Mouse (Mus musculus) lung, embryonic 16.5 days (tissue): ENCODE measurements around the gene Rbms3. TPM values are rescaled to one million over a fixed set of nuclear protein-coding genes. Genes with fewer than 3 reads are reported as not detected.

Experiments
- ATAC-seq: fragments of 200-750 bp; cut with Nextera tagmentation; 2 replicates; pipeline ENCODE4 v1.8.0; 2017; ENCODE audit warnings: low read depth, mild to moderate bottlenecking, moderate library complexity
- H3K27ac ChIP-seq: fragments of 300-500 bp; sonication (generic); 2 replicates; pipeline ENCODE4 v1.5.1; 2014; ENCODE audit warnings: mild to moderate bottlenecking, control low read depth, low read length
- H3K27me3 ChIP-seq: fragments of 300-500 bp; sonication (generic); 2 replicates; pipeline ENCODE4 v1.6.1; 2014; ENCODE audit warnings: low read depth, low read length, mixed read lengths; ENCODE audit not compliant: control insufficient read depth, insufficient read depth
- H3K36me3 ChIP-seq: fragments of 300-500 bp; sonication (generic); 2 replicates; pipeline ENCODE4 v1.6.1; 2014; ENCODE audit warnings: low read length; ENCODE audit not compliant: control insufficient read depth, insufficient read depth
- H3K4me1 ChIP-seq: fragments of 300-500 bp; sonication (generic); replicated peaks from 2 replicates; pipeline ENCODE4 v1.6.1; 2014; ENCODE audit warnings: low read length, mixed read lengths; ENCODE audit not compliant: control insufficient read depth, insufficient read depth
- H3K4me2 ChIP-seq: fragments of 300-500 bp; sonication (generic); 2 replicates; pipeline ENCODE4 v1.6.1; 2014; ENCODE audit warnings: low read depth, low read length, control low read depth
- H3K4me3 ChIP-seq: fragments of 300-500 bp; sonication (generic); 2 replicates; pipeline ENCODE4 v1.5.1; 2014; ENCODE audit warnings: mild to moderate bottlenecking, low read length, control low read depth
- H3K9ac ChIP-seq: fragments of 300-500 bp; sonication (generic); 2 replicates; pipeline ENCODE4 v1.6.1; 2014; ENCODE audit warnings: low read length, control low read depth
- H3K9me3 ChIP-seq: fragments of 300-500 bp; sonication (generic); 2 replicates; pipeline ENCODE4 v1.6.1; 2016; ENCODE audit warnings: low read length; ENCODE audit not compliant: control insufficient read depth
- WGBS: fragments of 180-500 bp; shearing (Covaris S2); extraction: QIAGEN DNeasy Blood & Tissue Kit; methylation state at CpG from one replicate; pipeline ENCODE4 v1.1.7; 2014; 5-methylcytosine and 5-hydroxymethylcytosine counted together
- polyA plus RNA-seq: library from polyadenylated mRNA; unstranded; fragments of >200 nt; fragmentation: Nextera tagmentation; extraction: Ambion mirVana; gene quantifications from 2 replicates; pipeline ENCODE4 v1.2.1, GENCODE M21; 2015

Gene Rbms3
- polyA plus RNA-seq, 1 experiment from 2014 or later: 104 TPM

DNA sequence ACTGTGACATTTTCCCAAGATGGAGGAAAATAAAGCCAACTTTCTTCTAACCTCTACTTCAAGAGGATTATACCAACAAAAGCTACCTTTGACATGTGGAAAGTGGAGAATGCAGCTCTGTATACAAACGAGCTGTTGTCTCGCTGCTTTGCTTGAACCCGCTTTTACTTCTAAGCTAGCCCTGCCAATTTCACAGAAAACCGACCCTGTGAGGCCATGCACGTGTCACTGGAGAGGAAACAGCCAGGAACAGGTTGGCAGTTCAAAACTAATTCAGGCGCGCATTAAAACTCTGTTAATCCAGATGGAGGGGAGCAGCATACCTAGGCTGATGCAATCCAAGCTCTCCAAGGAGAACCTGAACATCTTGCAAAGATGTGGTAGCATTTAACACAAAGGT lies 796.0 kb downstream of the Rbms3 start:
- H3K4me1 ChIP-seq: peaks cover 2% of the 10 kb centered on the region; the same call in 1 of the 2 replicates
- no peaks in the 10 kb centered on the region for H3K36me3 ChIP-seq
- no peak overlapping the region for H3K27ac ChIP-seq
- H3K9ac ChIP-seq: no peak overlapping the region
- no peak for ATAC-seq
- WGBS: 71% methylated on average over 7 of the region's 7 CpGs
- no peaks in the 10 kb centered on the region for H3K9me3 ChIP-seq
- no peak overlapping the region for H3K4me2 ChIP-seq
- no peaks in the 10 kb centered on the region for H3K27me3 ChIP-seq
- no peak overlapping the region for H3K4me3 ChIP-seq

DNA sequence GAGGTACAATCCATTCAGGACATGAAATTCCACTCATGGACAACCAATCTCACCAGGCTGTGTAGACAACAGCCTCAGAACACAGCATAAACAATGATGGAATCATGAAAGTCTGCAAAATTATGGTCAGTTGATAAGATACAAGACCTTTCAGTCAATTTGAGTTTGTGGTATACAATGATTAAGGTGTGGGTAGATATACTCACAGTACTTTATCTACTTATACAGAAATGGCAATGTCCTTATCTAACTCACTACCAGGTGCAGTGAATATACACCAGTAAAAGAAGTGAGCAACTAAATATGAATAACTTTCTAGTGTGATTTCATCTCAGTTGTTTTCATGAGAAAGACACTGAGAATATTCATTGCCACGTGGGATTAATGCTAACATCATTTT lies 796.9 kb downstream of the Rbms3 start:
- H3K4me1 ChIP-seq: peaks cover 2% of the 10 kb centered on the region; the same call in 1 of the 2 replicates
- ATAC-seq: no peak
- no peak overlapping the region for H3K9ac ChIP-seq
- no peaks in the 10 kb centered on the region for H3K27me3 ChIP-seq
- H3K4me2 ChIP-seq: no peak overlapping the region
- H3K36me3 ChIP-seq: no peaks in the 10 kb centered on the region
- H3K27ac ChIP-seq: no peak overlapping the region
- 67% methylated on average over 1 of the region's 1 CpGs for WGBS
- no peak overlapping the region for H3K4me3 ChIP-seq
- H3K9me3 ChIP-seq: no peaks in the 10 kb centered on the region

DNA sequence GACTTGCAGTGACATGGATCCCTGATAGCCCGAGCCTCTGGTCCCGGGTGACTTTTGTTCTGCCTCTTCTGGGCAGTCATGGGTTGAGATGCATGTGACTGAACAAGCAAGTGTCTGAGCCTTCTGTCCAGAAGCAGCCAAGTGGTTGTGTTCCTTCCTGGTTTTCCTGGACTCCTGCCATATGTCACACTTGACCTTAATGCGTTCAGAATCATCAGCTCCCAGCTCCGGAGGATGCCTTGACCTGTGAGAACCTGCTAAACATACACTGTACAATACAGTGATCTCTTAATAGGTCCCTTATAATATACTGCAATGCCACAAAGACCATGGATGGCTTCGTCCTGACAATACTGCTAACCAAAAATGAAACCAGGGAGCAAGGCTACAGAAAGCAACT lies 798.3 kb downstream of the Rbms3 start:
- H3K9me3 ChIP-seq: no peaks in the 10 kb centered on the region
- no peaks in the 10 kb centered on the region for H3K27me3 ChIP-seq
- peak; percentile 28; the same call in 1 of the 2 replicates for ATAC-seq
- H3K4me2 ChIP-seq: no peak overlapping the region
- H3K9ac ChIP-seq: no peak overlapping the region
- WGBS: 60% methylated on average over 5 of the region's 5 CpGs
- H3K27ac ChIP-seq: no peak overlapping the region
- peaks cover 2% of the 10 kb centered on the region; the same call in 1 of the 2 replicates for H3K4me1 ChIP-seq
- H3K4me3 ChIP-seq: no peak overlapping the region
- no peaks in the 10 kb centered on the region for H3K36me3 ChIP-seq

DNA sequence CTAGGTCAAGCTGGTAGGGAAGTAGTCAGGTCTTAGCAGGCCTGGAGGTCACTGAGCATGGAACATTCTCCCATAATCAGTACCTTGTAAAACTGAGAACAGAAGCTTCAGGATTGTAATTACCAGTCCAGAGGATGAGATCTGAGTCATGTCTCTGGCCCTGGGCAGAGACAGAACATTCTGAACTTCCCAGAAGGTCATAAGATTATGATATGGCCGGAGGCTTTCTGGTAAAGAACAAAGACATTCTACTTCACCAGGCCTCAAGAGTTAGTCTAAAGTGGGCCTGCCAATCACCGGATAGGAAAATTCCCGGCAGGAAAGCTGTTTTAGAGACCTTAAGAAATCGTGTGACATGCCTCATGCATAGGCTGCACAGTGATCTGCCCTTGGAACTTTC lies 799.8 kb downstream of the Rbms3 start:
- H3K27ac ChIP-seq: no peak overlapping the region
- no peaks in the 10 kb centered on the region for H3K27me3 ChIP-seq
- no peak overlapping the region for H3K9ac ChIP-seq
- 76% methylated on average over 4 of the region's 4 CpGs for WGBS
- H3K4me3 ChIP-seq: no peak overlapping the region
- H3K4me2 ChIP-seq: no peak overlapping the region
- no peak for ATAC-seq
- no peaks in the 10 kb centered on the region for H3K9me3 ChIP-seq
- H3K36me3 ChIP-seq: no peaks in the 10 kb centered on the region
- peaks cover 2% of the 10 kb centered on the region; the same call in 1 of the 2 replicates for H3K4me1 ChIP-seq

DNA sequence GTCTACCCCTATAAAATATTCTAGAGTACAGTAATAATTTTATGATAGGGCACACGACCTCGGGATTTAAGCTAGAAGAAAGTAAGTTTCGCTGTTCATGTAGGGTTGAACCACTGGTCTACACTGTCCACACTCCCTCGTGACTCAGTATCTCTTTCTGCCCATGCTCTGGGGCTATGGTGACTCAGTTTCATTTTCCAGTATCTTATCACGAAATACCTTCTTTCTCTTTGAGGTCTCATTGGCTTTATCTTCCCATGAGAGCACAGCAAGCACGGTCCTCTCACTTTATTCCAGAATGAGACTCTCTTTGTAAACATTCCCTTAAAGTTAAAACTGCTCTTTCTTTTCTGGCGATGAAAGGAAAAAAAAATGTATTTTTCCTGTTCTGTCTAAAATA lies 808.1 kb downstream of the Rbms3 start:
- no peak overlapping the region for H3K4me2 ChIP-seq
- H3K4me3 ChIP-seq: no peak overlapping the region
- no peaks in the 10 kb centered on the region for H3K4me1 ChIP-seq
- WGBS: 80% methylated on average over 7 of the region's 7 CpGs
- no peaks in the 10 kb centered on the region; the same call in 1 of the 2 replicates for H3K36me3 ChIP-seq
- no peaks in the 10 kb centered on the region for H3K27me3 ChIP-seq
- ATAC-seq: no peak
- no peaks in the 10 kb centered on the region for H3K9me3 ChIP-seq
- H3K27ac ChIP-seq: no peak overlapping the region
- H3K9ac ChIP-seq: no peak overlapping the region

DNA sequence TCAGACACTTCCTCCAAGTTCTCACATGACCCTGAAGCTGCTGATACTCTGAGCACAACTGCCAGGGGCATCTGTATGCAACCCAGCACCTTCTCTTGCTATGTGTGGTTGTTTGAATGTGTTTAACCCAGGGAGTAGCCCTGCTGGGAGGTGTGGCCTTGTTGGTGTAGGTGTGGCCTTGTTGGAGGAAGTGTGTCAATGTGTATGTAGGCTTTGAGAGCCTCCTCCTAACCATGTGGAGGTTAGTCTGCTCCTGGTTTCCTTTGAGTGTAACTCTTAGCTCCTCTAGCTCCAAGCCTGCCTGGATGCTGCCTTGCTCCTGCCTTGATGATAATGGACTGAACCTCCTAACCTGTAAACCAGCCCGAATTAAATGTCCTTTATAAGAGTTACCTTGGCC lies 812.5 kb downstream of the Rbms3 start:
- no peak overlapping the region for H3K4me3 ChIP-seq
- no peaks in the 10 kb centered on the region for H3K9me3 ChIP-seq
- no peak overlapping the region for H3K27ac ChIP-seq
- ATAC-seq: no peak
- 85% methylated on average over 1 of the region's 1 CpGs for WGBS
- H3K36me3 ChIP-seq: no peaks in the 10 kb centered on the region; the same call in 1 of the 2 replicates
- no peaks in the 10 kb centered on the region for H3K27me3 ChIP-seq
- H3K9ac ChIP-seq: no peak overlapping the region
- H3K4me2 ChIP-seq: no peak overlapping the region
- no peaks in the 10 kb centered on the region for H3K4me1 ChIP-seq

DNA sequence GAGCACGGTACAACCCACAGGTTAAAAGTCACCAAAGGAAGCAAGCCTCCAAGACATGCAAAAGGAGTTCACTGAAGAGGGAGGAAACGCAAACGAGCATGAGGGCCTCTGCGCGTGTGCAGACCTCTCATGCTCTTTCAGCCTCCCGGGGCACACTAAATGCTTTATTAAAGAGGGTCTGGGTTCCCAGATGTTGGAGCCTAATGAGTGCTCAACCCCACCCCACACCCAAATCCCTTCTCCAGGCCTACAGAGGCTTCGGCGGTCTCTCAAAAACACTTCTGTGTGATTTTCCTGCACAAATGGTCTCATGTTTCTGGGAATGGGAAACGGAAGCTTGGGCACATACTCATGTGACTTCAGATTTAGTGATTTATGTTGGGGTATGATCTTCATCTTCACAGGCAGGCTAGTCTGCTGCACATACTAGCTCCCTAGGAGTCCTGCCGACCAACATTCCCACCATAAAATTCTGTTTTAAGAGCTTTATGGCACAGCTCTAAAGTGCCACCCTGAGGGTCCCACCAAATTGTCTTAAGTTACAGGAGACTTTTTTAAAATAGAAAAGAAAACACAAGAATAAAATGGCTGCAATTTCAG lies 815.1 kb downstream of the Rbms3 start:
- no peaks in the 10 kb centered on the region for H3K9me3 ChIP-seq
- H3K4me1 ChIP-seq: no peaks in the 10 kb centered on the region
- H3K27me3 ChIP-seq: no peaks in the 10 kb centered on the region
- H3K4me2 ChIP-seq: no peak overlapping the region
- H3K36me3 ChIP-seq: no peaks in the 10 kb centered on the region
- H3K27ac ChIP-seq: peak overlapping the region; percentile 20; the same call in 1 of the 2 replicates
- no peak overlapping the region for H3K4me3 ChIP-seq
- no peak overlapping the region for H3K9ac ChIP-seq
- no peak for ATAC-seq
- WGBS: 66% methylated on average over 10 of the region's 10 CpGs

DNA sequence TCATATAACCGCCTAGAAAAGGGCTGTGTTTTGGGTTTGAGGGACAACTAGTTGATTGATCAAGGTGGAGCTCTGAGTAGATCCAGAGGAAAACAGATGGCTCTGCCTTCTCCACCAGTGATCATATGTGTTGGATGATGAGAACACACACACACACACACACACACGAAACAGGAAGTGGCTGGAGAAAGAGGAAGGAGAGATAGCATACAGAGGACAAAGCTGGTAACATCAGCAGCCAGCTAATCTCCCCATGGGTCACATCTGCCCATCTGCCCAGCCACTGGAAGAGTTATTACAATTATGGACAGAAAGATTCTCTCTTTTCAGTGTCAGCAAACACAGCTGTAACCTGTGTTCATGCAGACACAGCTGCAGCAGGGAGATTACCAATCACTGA lies 816.3 kb downstream of the Rbms3 start:
- H3K4me3 ChIP-seq: no peak overlapping the region
- no peaks in the 10 kb centered on the region for H3K27me3 ChIP-seq
- no peak for ATAC-seq
- 51% methylated on average over 2 of the region's 2 CpGs for WGBS
- H3K9ac ChIP-seq: no peak overlapping the region
- H3K4me2 ChIP-seq: no peak overlapping the region
- H3K9me3 ChIP-seq: no peaks in the 10 kb centered on the region
- peaks cover 4% of the 10 kb centered on the region for H3K4me1 ChIP-seq
- H3K27ac ChIP-seq: no peak overlapping the region
- no peaks in the 10 kb centered on the region for H3K36me3 ChIP-seq

DNA sequence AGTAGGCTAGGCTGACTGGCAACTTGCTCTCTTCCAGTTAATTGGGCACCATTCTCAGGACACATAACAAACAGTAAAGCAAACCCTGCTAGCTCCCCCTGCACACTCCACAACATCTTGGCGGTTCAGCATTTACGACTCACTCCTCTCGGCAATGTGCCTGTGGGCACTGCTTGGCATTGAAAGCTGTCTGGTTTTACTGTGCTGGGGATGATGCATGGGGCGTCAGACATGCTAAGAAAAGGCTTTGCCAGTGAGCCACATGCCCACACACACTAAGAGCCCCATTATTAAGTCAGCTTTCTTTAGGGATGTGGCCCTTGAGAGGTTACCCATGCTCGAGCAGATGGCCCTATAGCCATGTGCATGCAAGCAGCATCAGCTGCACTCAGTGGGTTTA lies 820.5 kb downstream of the Rbms3 start:
- H3K9ac ChIP-seq: no peak overlapping the region
- H3K27ac ChIP-seq: peak overlapping the region; percentile 31; the same call in 1 of the 2 replicates
- WGBS: 87% methylated on average over 5 of the region's 5 CpGs
- H3K9me3 ChIP-seq: no peaks in the 10 kb centered on the region
- peaks cover 18% of the 10 kb centered on the region for H3K4me1 ChIP-seq
- ATAC-seq: no peak
- no peaks in the 10 kb centered on the region for H3K36me3 ChIP-seq
- H3K4me2 ChIP-seq: no peak overlapping the region
- no peak overlapping the region for H3K4me3 ChIP-seq
- H3K27me3 ChIP-seq: no peaks in the 10 kb centered on the region
